Mouse (Mus musculus) erythroblast, embryonic 14.5 days (primary cell): ENCODE measurements around the gene Runx2. TPM values are rescaled to one million over a fixed set of nuclear protein-coding genes. Genes with fewer than 3 reads are reported as not detected.

Experiments used
- H3K27me3 ChIP-seq: 2 replicates; pipeline ENCODE4 v1.6.1; 2012; ENCODE audit warnings: inconsistent platforms; ENCODE audit not compliant: control insufficient read depth
- H3K36me3 ChIP-seq: 2 replicates; pipeline ENCODE4 v1.6.1; 2012; ENCODE audit warnings: mild to moderate bottlenecking, inconsistent platforms; ENCODE audit not compliant: control insufficient read depth
- H3K4me1 ChIP-seq: 2 replicates; pipeline ENCODE4 v1.6.1; 2012; ENCODE audit warnings: inconsistent platforms; ENCODE audit not compliant: control insufficient read depth
- H3K4me3 ChIP-seq: replicated peaks from 2 replicates; pipeline ENCODE3; 2012; ENCODE audit warnings: moderate library complexity, mild to moderate bottlenecking, inconsistent platforms
- H3K9me3 ChIP-seq: 2 replicates; pipeline ENCODE4 v1.6.1; 2012; ENCODE audit warnings: low read length, inconsistent platforms, mixed read lengths; ENCODE audit not compliant: control insufficient read depth
- GATA1 ChIP-seq: IDR thresholded peaks from 2 replicates; pipeline ENCODE4 v1.6.1; 2012; ENCODE audit warnings: low read length, inconsistent platforms, mixed read lengths
- TAL1 ChIP-seq: IDR thresholded peaks from 3 replicates; pipeline ENCODE4 v1.6.1; 2012; ENCODE audit warnings: low read length, inconsistent platforms, mixed read lengths
- polyA plus RNA-seq: library from polyadenylated mRNA; stranded (reverse); fragments of >175 nt; gene quantifications from 2 replicates; pipeline ENCODE4 v1.2.3, GENCODE M21; 2012

The Runx2 gene
- polyA plus RNA-seq, 1 experiment: 0.05 TPM

DNA sequence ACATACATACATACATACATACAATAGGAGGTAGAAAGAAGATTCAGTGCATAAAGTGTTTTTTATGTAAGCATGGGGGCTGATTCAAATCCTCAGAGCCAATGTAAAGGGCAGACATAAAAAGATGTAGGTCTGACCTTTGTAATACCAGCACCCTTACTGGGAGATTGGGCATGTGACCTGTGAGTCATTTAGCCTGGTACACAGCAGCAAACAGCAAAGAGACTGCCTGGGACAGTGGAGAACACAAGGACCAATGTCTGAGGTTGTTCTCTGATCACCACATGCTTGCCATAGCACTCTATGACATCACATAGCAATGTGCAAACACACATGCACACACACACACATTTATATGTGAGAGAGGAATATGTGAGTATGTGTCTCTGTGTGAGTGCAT, 86.9 kb downstream of the Runx2 start:
- TF ChIP-seq GATA1 (no peak), TAL1 (no peak)
- Histone ChIP-seq H3K27me3 (peaks cover 10% of the 10 kb centered on the region), H3K36me3 (no peaks in the 10 kb centered on the region), H3K9me3 (no peaks in the 10 kb centered on the region), H3K4me1 (no peaks in the 10 kb centered on the region), H3K4me3 (no peak overlapping the region)

DNA sequence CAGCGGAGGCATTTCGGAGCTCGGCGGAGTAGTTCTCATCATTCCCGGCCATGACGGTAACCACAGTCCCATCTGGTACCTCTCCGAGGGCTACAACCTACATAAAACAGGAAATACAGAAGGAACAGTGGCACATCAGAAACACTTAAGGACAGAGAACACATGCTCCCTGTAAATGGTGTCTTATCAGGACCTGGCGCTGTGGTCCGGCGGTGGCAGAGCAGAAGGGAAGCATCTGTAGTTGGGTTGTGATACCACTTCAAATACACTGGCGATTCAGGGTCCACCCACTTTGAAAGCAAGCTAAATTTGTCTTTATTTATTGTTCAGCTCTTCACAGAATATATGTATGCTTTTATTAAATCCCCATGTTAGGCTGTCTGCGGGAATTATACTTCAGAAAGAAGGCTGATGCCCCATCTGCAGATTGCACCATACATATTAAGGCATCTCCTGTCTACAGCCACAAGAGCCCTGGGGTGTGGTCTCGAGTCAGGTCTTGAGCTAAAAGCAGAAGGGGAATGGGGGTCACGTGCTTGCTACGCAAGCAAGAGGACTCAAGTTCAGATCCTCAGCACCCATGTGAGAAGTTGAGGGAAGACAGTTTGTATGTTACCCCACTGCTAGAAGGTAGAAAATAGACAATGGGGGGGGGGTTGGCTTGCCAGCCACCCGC, 89.7 kb downstream of the Runx2 start:
- Histone ChIP-seq H3K27me3 (no peaks in the 10 kb centered on the region), H3K9me3 (no peaks in the 10 kb centered on the region), H3K36me3 (no peaks in the 10 kb centered on the region), H3K4me3 (no peak overlapping the region), H3K4me1 (no peaks in the 10 kb centered on the region)
- no peak for TF ChIP-seq GATA1
- no peak for TF ChIP-seq TAL1

DNA sequence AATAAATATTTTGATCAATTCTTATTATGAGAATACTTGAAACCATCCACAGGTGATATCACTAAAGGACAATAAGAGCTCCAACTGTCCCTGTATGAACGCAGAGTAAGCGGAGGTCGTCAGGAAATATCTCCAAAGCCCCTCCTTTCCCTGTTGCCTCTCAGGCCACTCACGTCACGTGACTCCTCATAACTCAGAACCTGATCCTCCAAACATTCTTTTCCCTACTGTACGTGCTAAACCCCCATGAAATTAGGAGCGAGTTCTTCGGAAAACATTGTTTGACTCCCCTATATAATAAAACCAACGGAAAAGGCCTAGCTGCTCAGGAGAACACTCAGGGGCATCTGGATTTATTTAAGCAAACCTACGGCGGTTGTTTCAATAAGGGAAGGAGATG, 90.3 kb downstream of the Runx2 start:
- TF ChIP-seq GATA1: no peak
- TF ChIP-seq TAL1: no peak
- Histone ChIP-seq H3K27me3 (no peaks in the 10 kb centered on the region), H3K9me3 (no peaks in the 10 kb centered on the region), H3K4me1 (no peaks in the 10 kb centered on the region), H3K4me3 (no peak overlapping the region), H3K36me3 (no peaks in the 10 kb centered on the region)

GRCm38 (mm10) chr17:44722103-44722792, 92.3 kb downstream of the Runx2 start:
- TF ChIP-seq GATA1 (no peak), TAL1 (no peak)
- Histone ChIP-seq H3K36me3 (no peaks in the 10 kb centered on the region), H3K4me3 (no peak overlapping the region), H3K9me3 (no peaks in the 10 kb centered on the region), H3K4me1 (no peaks in the 10 kb centered on the region), H3K27me3 (no peaks in the 10 kb centered on the region)

DNA sequence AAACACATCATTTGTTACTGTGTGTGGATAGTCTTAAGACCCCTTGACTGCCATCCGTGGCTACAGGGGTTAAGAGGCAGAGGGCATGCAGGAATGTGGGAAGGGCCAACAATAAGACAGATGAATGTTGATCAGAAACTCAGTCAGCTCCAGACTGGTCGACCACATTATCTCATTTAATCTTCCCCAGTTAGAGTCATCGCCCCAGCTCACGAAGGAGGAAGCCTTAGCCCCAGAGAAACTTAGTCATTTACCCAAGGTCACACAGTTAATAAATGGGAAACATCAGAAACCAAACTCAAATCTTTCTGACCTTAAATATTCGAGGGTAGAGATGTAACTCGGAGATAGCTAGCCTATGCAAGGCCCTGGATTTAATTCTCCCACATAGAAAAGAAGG, 96.0 kb downstream of the Runx2 start:
- Histone ChIP-seq H3K9me3 (no peaks in the 10 kb centered on the region), H3K4me1 (no peaks in the 10 kb centered on the region), H3K36me3 (no peaks in the 10 kb centered on the region), H3K4me3 (no peak overlapping the region), H3K27me3 (no peaks in the 10 kb centered on the region)
- no peak for TF ChIP-seq GATA1
- no peak for TF ChIP-seq TAL1

DNA sequence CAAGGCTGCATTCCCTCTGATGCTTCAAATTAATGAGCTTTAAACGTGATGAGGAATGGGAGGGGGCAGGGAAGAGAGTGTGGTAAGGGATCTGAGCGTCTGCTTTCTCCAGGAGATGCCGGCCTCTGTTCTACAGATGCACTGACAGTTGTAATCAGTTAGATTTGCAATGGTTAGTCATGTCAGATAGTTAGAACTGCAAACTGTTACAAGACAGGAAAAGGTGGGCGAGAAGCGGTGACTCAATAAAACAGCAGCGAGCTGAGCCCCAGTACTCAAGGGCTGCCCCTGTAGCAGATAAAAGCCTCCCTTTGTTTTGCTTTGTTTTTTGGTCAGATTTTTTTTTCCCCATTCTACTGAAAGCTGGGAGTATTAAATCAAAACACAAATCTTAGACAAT, 96.6 kb downstream of the Runx2 start:
- H3K9me3 ChIP-seq: no peaks in the 10 kb centered on the region
- no peaks in the 10 kb centered on the region for H3K27me3 ChIP-seq
- no peaks in the 10 kb centered on the region for H3K4me1 ChIP-seq
- no peaks in the 10 kb centered on the region for H3K36me3 ChIP-seq
- no peak overlapping the region for H3K4me3 ChIP-seq
- TF ChIP-seq TAL1: no peak
- no peak for TF ChIP-seq GATA1

- H3K9me3 ChIP-seq: no peaks in the 10 kb centered on the region
- TF ChIP-seq TAL1: no peak
- no peak for TF ChIP-seq GATA1
- no peaks in the 10 kb centered on the region for H3K27me3 ChIP-seq
- no peaks in the 10 kb centered on the region for H3K4me1 ChIP-seq
- H3K36me3 ChIP-seq: no peaks in the 10 kb centered on the region
- H3K4me3 ChIP-seq: no peak overlapping the region
Measured at GRCm38 (mm10) chr17:44714116-44714515, 100.5 kb downstream of the Runx2 start.

- no peaks in the 10 kb centered on the region for H3K4me1 ChIP-seq
- H3K27me3 ChIP-seq: no peaks in the 10 kb centered on the region
- H3K36me3 ChIP-seq: no peaks in the 10 kb centered on the region
- H3K4me3 ChIP-seq: no peak overlapping the region
- no peaks in the 10 kb centered on the region for H3K9me3 ChIP-seq
- TF ChIP-seq GATA1 (no peak), TAL1 (no peak)
Measured at GRCm38 (mm10) chr17:44713404-44713803, 101.2 kb downstream of the Runx2 start.

- TF ChIP-seq GATA1: no peak
- no peak for TF ChIP-seq TAL1
- Histone ChIP-seq H3K27me3 (no peaks in the 10 kb centered on the region), H3K4me3 (no peak overlapping the region), H3K4me1 (no peaks in the 10 kb centered on the region), H3K36me3 (no peaks in the 10 kb centered on the region), H3K9me3 (no peaks in the 10 kb centered on the region)
Measured at GRCm38 (mm10) chr17:44709516-44710252, 104.9 kb downstream of the Runx2 start.
